Mouse (Mus musculus) colon, adult 2 months (tissue): Measurements from ENCODE around the gene 3830403N18Rik. TPM values are rescaled to one million over a fixed set of nuclear protein-coding genes. Genes with fewer than 3 reads are reported as not detected.

Source experiments
- polyA plus RNA-seq: library from polyadenylated mRNA; depleted of rRNA; stranded (reverse); fragments of >200 nt; gene quantifications from 2 replicates; pipeline ENCODE4 v1.2.3, GENCODE M21; 2012; rRNA removed

Gene 3830403N18Rik
- not detected in 2 replicates for polyA plus RNA-seq

DNA sequence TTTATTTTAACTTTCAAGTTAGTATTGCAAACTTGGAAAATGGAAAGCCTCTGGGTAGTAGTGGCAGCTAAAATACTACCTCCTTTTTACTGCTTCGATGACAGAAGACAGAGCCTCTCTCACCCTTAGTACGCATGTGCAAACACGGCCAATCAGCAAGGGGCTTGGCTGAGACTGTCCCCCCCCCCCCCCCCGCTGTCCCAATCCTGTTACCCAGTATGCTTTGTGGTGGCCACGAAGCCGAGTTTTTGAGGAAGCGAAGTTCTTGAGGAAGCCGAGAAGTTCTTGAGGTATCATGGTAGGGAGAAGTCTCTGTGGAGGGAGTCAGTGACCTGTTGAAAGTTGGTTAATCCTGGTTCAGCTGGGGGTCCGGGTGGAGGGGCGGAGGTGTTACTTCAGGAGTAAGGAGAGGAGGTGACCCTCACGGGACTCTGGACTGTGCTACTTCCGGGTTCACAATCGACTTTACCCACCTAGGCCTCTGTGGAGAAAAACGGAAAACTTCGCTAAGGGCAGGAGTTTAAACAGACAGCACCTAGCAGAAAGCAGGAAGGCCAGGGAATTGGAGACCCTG is at the start of gene 3830403N18Rik:
Gene 3830403N18Rik (plus strand): TSS at position 237 of the 574 bp plus-strand sequence.

Other genes with a start within 250 kb of the 3830403N18Rik start
- not detected in 2 replicates for gene Gm773, start 76.3 kb downstream of the 3830403N18Rik start, polyA plus RNA-seq
- gene Zfp449, start 209.8 kb downstream of the 3830403N18Rik start, polyA plus RNA-seq: 0.12 and 0.14 TPM in 2 replicates
- 3.2 and 3.8 TPM in 2 replicates for gene Smim10l2a, start 238.0 kb downstream of the 3830403N18Rik start, polyA plus RNA-seq